Mouse (Mus musculus): Measurements from ENCODE around the gene Ncstn.

The Ncstn gene

GRCm38 (mm10) chr1:172082101-172082898 lies at the start of gene Ncstn, which contains the start of gene Copa:
Ncstn (minus strand) TSS chr1:172082795.
Copa (plus strand) TSS chr1:172082529.
- in situ Hi-C loops (cut with MboI, MseI): no loop called here

- in situ Hi-C loops (cut with MboI, MseI): no loop called here
Observed at GRCm38 (mm10) chr1:172132319-172132718, 49.7 kb upstream of the Ncstn start.

- in situ Hi-C loops (cut with MboI, MseI): no loop called here
Observed at GRCm38 (mm10) chr1:172129780-172130179, 47.2 kb upstream of the Ncstn start.

- in situ Hi-C loops (cut with MboI, MseI): no loop called here
Observed at GRCm38 (mm10) chr1:172129108-172129507, 46.5 kb upstream of the Ncstn start.

- in situ Hi-C loops (cut with MboI, MseI): no loop called here
Observed at GRCm38 (mm10) chr1:172128563-172128962, 46.0 kb upstream of the Ncstn start.

- in situ Hi-C loops (cut with MboI, MseI): no loop called here
Observed at GRCm38 (mm10) chr1:172127487-172127886, 44.9 kb upstream of the Ncstn start.

GRCm38 (mm10) chr1:172126376-172127347 lies 44.1 kb upstream of the Ncstn start, which contains the start of gene Pex19:
Pex19 (plus strand) TSS chr1:172126755.
- in situ Hi-C loops (cut with MboI, MseI): no loop called here

GRCm38 (mm10) chr1:172124572-172124971 lies 42.0 kb upstream of the Ncstn start:
- in situ Hi-C loops (cut with MboI, MseI): no loop called here

GRCm38 (mm10) chr1:172122671-172123070 lies 40.1 kb upstream of the Ncstn start:
- in situ Hi-C loops (cut with MboI, MseI): no loop called here

- in situ Hi-C loops (cut with MboI, MseI): loop anchor here in 1 of 2 experiments (5.0 kb wide), 1 partner anchor 193 kb away; no protein-coding TSS in a partner anchor
Observed at GRCm38 (mm10) chr1:172119720-172120119, 37.1 kb upstream of the Ncstn start.

- in situ Hi-C loops (cut with MboI, MseI): loop anchor here in 1 of 2 experiments (5.0 kb wide), 1 partner anchor 193 kb away; no protein-coding TSS in a partner anchor
Observed at GRCm38 (mm10) chr1:172119100-172119499, 36.5 kb upstream of the Ncstn start.

- in situ Hi-C loops (cut with MboI, MseI): loop anchor here in 1 of 2 experiments (5.0 kb wide), 1 partner anchor 195 kb away; no protein-coding TSS in a partner anchor
Observed at GRCm38 (mm10) chr1:172116948-172117347, 34.4 kb upstream of the Ncstn start.

GRCm38 (mm10) chr1:172107777-172108477 lies 25.3 kb upstream of the Ncstn start:
- in situ Hi-C loops (cut with MboI, MseI): no loop called here

GRCm38 (mm10) chr1:172105101-172105500 lies 22.5 kb upstream of the Ncstn start:
- in situ Hi-C loops (cut with MboI, MseI): no loop called here

GRCm38 (mm10) chr1:172103619-172104018 lies 21.0 kb upstream of the Ncstn start:
- in situ Hi-C loops (cut with MboI, MseI): no loop called here

- in situ Hi-C loops (cut with MboI, MseI): no loop called here
Observed at GRCm38 (mm10) chr1:172099325-172100033, 16.9 kb upstream of the Ncstn start.

- in situ Hi-C loops (cut with MboI, MseI): no loop called here
Observed at GRCm38 (mm10) chr1:172095202-172095601, 12.6 kb upstream of the Ncstn start.

GRCm38 (mm10) chr1:172094295-172094694 lies 11.7 kb upstream of the Ncstn start:
- in situ Hi-C loops (cut with MboI, MseI): no loop called here

GRCm38 (mm10) chr1:172093522-172093921 lies 10.9 kb upstream of the Ncstn start:
- in situ Hi-C loops (cut with MboI, MseI): no loop called here

GRCm38 (mm10) chr1:172082899-172083445 lies 377 bp upstream of the Ncstn start:
- in situ Hi-C loops (cut with MboI, MseI): no loop called here
